Mouse (Mus musculus): ENCODE measurements around the gene Megf11. TPM values are rescaled to one million over a fixed set of nuclear protein-coding genes. Genes with fewer than 3 reads are reported as not detected.
"Not testable (repeated sequence)": the region's sequence is repeated elsewhere in the genome, so short reads cannot be mapped to it uniquely, and the experiment has no call there.

The Megf11 gene
- total RNA-seq, 2 experiments from 2014 or later, result 16.3 to 16.7 TPM

DNA sequence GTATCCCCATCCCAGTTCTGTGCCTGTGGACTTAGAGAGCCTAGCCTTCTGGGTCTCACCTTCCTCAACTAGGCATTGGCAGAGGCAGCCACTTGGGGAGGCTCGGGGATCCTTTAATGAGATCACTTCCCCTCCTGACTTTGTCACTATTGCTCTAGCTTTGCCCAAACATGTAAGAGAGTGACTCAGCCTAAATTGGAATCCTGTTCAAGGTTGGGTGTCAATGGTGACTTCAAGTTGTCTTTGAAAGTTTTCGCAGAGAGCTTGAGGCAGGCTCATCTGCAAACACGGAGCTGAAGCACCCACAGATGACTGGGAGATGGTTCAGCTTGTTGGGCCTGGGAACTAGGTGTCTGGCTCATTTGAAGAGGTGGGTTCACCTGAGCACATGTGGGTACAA lies 85.9 kb downstream of the Megf11 start:
- DNase-seq, result no peak

- DNase-seq, result no peak
Observed at GRCm38 (mm10) chr9:64472165-64472564, 86.7 kb downstream of the Megf11 start.

DNA sequence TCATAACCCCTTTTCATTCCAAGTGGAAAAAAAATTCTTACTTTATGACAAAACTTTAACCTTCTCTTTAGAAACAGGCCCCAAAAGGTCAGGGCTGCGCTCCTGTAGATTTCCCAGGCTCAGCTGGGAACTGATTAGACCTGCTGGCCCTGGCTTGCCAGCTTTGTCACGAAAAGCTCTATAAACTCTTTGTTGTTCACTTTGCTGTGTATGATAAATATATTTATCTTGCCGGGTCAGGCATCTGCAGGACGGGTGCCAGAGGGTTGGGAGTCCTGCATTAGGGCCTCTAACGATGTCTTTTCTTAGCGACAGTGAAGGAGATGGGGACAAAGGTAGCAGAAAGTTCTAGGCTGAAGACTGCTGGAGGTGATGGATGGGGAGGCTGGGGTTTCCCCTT lies 87.3 kb downstream of the Megf11 start:
- DNase-seq, result no peak

DNA sequence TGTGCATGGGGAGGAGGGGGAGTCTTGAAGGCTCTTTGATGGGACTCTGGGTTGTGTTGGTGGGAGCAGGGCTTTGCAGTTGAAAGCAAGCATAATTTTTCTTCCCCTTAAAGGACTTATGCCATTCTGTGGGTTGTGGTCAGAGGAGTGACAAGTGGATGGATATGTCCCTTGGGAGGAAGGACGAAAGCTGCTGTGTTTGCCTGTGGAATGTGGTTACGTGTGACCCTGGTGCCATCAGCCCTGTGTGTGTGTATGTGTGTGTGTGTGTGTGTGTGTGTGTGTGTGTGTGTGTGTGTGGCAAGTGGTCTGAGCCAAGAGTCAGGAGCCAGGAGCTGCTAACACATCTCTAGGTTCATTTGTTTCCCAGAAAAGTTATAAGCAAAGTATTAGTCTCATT lies 87.7 kb downstream of the Megf11 start:
- no peak for DNase-seq

DNA sequence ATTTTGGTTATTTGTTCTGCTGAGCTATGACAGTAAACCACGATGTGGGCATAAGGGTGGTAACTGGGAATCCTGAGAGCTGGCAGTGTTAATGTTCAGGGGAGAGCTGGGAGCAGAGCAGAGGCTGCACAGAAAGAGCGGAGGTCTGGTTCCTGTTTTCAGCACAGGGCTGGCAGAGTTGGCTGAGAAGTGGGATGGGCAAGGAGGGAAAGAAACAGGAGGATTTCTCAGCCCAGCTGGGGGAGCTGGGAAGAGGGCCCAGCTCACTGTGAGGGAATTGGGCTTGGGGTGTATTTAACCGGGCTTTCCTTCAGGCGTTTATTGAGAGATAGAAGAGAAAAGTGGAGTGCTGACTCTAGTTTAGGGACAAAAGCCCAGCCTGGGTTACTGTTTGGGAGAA lies 88.3 kb downstream of the Megf11 start:
- no peak for DNase-seq

DNA sequence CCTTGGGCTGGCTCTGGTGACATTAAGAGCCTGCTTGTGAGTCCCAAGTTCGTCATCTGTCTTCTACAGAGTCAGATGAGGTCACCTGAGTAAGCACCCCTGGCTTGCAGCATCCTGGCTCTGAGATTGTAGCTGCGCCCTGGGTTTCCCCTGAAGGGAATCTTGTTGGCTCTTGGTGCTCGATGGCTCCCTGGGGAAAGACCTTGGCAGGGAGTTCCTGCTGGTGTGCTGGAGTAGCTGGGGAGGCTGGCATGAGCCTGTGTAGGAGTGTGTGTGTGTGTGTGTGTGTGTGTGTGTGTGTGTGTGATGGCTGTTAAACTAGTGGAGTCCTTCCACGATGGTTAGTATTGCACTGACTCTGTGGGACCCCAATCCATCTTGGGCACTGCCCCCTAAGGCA lies 88.7 kb downstream of the Megf11 start:
- DNase-seq, result no peak

DNA sequence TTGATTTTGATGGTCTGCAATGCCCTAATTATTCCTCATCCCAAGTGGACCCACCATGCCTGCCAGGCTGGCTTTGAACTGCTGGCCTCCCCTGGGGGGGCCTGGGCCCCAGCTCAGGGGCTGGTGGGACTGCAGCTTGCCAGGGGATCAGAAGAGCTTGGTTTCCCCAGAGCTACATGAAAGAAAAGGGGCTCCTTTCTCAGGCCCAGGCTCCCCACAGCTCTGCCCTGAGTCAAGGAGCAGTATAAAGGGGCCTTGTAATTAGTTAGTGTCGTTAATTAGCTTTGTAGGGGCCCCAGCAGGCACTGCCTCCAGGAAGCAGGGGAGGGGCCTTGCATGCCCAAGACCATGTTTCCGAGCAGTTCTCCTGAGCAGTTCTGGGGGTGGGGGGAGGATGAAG lies 90.5 kb downstream of the Megf11 start:
- DNase-seq, result no peak

DNA sequence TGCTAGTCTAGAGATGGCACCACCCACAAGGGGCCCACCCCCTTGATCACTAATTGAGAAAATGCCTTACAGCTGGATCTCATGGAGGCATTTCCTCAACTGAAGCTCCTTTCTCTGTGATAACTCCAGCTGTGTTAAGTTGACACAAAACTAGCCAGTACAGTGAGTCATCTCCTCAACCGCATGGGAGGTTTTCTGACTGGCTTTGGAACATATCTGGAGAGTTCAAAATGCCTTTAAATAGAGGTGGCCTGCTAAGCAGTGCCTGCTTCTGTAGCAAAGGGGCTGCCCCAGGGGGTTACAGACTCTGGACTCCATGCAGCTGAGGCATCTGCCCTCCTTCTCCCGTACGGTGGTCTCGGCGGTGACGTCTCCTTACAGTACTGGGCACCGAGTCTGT lies 92.0 kb downstream of the Megf11 start:
- DNase-seq, result not testable (repeated sequence)

- no peak for DNase-seq
Observed at GRCm38 (mm10) chr9:64482126-64482525, 96.7 kb downstream of the Megf11 start.

- DNase-seq, result no peak
Observed at GRCm38 (mm10) chr9:64487377-64487776, 102.0 kb downstream of the Megf11 start.

DNA sequence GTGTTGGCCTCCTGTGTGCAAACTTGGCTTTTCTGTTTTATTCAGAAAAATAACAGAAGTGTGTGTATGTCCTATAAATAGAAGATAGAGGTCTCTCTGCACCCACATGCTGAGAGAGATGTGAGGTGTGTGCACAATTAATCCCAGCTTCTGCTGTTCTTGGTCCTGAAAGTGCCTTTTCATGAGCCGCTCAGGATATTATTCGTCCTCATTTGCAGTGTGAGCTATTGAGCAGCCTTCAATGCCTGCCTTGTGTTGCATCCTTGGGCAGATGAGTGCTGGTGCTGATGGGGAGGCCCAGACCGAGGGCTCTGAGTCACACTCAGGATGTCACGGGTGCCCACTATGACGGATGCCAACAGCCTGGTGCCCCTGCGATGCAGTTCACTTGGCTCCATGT lies 109.2 kb downstream of the Megf11 start:
- DNase-seq, result no peak

GRCm38 (mm10) chr9:64498929-64499328 lies 113.5 kb downstream of the Megf11 start:
- peak in 1 of 2 experiments; percentile 29 for DNase-seq

DNA sequence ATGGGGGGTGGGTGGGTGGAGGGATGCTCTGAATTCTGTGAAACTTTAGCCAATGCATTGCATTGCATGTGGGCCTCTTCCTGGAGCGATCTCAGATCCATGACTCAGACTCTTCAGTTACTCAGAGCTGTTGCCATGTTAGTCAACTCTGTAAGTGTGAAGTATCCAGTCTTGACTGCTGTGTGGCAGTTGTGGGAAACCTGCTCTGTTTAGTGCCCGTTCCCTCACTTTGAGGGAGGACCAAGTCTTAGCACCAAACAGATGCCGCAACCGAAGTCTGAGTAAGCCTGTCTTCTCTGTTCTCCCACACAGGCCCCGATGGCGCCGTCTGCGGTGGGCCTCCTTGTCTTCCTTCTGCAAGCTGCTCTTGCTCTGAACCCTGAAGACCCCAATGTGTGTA lies 115.8 kb downstream of the Megf11 start:
- no peak for DNase-seq

GRCm38 (mm10) chr9:64503996-64504395 lies 118.6 kb downstream of the Megf11 start:
- DNase-seq, result no peak

- DNase-seq, result no peak
Observed at GRCm38 (mm10) chr9:64504456-64504855, 119.0 kb downstream of the Megf11 start.

GRCm38 (mm10) chr9:64504921-64505320 lies 119.5 kb downstream of the Megf11 start:
- no peak for DNase-seq

DNA sequence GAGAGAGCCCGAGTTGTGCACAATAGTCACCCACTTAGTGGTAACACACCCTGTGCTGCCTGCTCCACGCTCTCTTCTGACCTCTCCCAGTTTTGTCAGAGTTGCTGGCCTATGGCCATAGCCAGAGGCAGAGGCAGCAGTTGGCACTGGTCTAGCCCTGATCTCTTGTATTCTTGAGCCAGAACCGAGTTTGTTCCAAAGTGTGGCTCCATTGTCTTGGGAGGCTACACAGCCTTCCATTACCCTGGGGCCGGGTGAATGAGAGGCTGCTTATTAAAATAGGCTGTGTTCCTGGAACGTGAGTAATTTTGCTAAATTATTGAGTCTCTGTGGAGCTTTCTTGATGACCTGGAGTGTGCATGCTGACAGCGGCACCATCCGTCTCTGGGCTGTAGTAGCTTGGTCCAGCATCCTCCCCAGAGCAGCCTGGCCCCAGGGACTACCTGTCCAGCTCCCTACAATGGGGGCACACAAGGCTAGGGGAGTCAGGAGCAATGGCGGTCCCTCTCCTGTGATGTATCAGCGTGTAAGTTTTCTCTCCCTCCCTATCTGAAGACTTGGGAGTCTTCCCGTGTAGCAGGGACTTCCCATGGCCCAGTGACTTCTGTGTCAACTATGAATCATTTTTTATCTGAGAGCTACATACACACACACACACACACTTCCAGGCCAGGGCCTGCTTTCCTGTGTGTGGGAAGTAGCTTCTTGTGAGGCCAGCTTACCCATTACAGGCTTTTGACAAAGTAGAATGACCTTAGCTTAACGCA lies 121.2 kb downstream of the Megf11 start:
- DNase-seq, result no peak

DNA sequence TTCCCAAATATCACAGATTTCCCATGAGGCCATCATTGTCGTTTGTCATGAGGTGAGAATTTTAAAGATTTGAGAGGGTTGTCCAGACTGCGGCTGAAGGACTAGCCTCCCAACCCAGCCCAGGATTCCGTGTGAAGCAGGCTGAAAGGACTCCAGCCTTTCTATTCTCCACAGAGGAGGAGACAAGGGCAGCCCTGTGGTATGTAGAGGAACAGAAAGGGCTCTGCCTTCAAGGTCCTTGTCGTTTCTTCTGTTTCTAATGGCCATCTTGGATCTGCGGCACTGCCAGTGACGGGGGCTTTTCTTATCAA lies 121.7 kb downstream of the Megf11 start:
- DNase-seq, result no peak

GRCm38 (mm10) chr9:64507995-64508394 lies 122.6 kb downstream of the Megf11 start:
- DNase-seq, result no peak

DNA sequence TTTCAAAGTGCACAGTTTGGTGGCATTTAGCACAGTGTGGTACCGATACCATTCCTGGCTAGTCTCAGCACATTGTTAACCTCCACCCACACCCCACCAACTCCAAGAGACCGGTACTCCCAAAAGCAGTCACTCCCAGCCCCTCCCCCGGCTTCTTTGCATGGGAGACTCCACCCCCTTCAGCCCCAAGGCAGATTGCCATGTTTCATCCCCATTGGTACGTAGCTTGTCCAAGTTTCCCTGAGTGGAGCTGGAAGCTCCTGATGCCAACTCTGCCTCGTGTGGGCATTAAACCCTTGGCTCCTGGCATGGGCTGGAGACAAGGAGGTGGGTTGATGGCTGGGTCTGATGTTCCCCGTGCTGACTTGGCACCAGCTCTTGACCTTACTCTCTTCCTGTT lies 129.4 kb downstream of the Megf11 start:
- no peak for DNase-seq

DNA sequence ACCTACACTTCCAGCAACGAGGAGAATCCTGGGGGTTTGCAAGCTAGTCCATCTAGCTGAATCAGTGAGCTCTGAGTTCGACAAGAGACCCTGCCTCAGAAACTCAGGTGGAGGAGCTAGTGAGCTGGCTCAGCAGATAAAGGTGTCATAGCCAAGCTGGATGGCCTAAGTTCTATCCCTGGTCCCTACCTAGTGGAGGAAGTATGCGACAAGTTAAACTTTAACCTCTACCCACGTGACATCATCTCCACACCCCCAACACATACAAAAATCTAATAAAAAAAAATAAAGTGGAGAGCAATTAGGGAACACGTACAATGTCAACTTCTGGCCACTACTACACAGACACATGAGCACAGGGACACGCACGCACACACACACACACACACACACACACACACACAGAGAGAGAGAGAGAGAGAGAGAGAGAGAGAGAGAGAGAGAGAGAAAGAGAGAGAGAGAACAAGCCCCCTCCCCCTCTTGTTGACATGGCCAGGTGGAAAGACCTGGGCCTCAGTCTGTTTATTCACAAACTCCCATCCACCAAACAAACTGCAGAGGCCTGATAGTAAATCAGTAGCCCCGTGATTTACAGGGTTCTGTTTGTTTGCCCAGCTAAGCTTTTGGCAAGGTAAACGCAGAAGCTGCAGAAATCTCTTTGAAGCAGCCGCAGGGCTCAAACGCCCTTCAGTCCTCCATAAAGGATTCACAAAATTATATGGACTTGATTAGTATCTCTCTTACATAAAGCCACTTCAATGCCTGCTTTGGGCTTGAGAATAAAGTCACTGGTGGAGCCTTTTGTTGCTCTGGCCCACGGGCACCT lies 134.7 kb downstream of the Megf11 start:
- DNase-seq, result no peak

- DNase-seq, result no peak
Observed at GRCm38 (mm10) chr9:64520747-64521283, 135.4 kb downstream of the Megf11 start.

GRCm38 (mm10) chr9:64523264-64524045 lies 138.0 kb downstream of the Megf11 start:
- DNase-seq, result no peak

Measured in layer of hippocampus, postnatal 36 days (tissue).